Mouse (Mus musculus) stomach, postnatal 0 days (tissue): ENCODE measurements at regions not wholly inside any gene's neighbourhood (a gene's known extent, or its start where the extent isn't known, plus 50 kb on each side); places are given as distances from the start of the nearest gene placed in this dataset.
"Not testable (repeated sequence)": the region's sequence is repeated elsewhere in the genome, so short reads cannot be mapped to it uniquely, and the experiment has no call there.

Experiments
- ATAC-seq: fragments of 200-750 bp; cut with Nextera tagmentation; 2 replicates; pipeline ENCODE4 v1.8.0; 2017; ENCODE audit not compliant: low FRiP score, low TSS enrichment
- DNase-seq: peaks from one replicate; pipeline ENCODE4 v3.0.0-alpha.2; 2016; ENCODE audit warnings: low spot score
- H3K27ac ChIP-seq: fragments of 300-500 bp; sonication (generic); replicated peaks from 2 replicates; pipeline ENCODE4 v1.5.1; 2014; ENCODE audit warnings: mild to moderate bottlenecking, control low read depth
- H3K27me3 ChIP-seq: fragments of 300-500 bp; sonication (generic); 2 replicates; pipeline ENCODE4 v1.6.1; 2014; ENCODE audit warnings: low read length; ENCODE audit not compliant: control insufficient read depth, insufficient read depth
- H3K36me3 ChIP-seq: fragments of 300-500 bp; sonication (generic); 2 replicates; pipeline ENCODE4 v1.6.1; 2014; ENCODE audit warnings: low read length, mixed read lengths; ENCODE audit not compliant: control insufficient read depth, insufficient read depth
- H3K4me1 ChIP-seq: fragments of 300-500 bp; sonication (generic); replicated peaks from 2 replicates; pipeline ENCODE4 v1.6.1; 2014; ENCODE audit warnings: antibody characterized with exemption; ENCODE audit not compliant: control insufficient read depth, insufficient read depth
- H3K4me2 ChIP-seq: fragments of 300-500 bp; sonication (generic); replicated peaks from 2 replicates; pipeline ENCODE4 v1.6.1; 2014; ENCODE audit warnings: low read depth, mild to moderate bottlenecking, control low read depth, moderate library complexity
- H3K4me3 ChIP-seq: fragments of 300-500 bp; sonication (generic); 2 replicates; pipeline ENCODE4 v1.5.1; 2014; ENCODE audit warnings: low read depth, low read length, control low read depth
- H3K9ac ChIP-seq: fragments of 300-500 bp; sonication (generic); 2 replicates; pipeline ENCODE4 v1.6.1; 2014; ENCODE audit warnings: mild to moderate bottlenecking, low read length, control low read depth, mixed read lengths
- H3K9me3 ChIP-seq: fragments of 300-500 bp; sonication (generic); 2 replicates; pipeline ENCODE4 v1.6.1; 2016; ENCODE audit warnings: low read length; ENCODE audit not compliant: control insufficient read depth
- WGBS: fragments of 180-500 bp; shearing (Covaris S2); extraction: QIAGEN DNeasy Blood & Tissue Kit; methylation state at CpG from one replicate; pipeline ENCODE4 v1.1.7; 2014; 5-methylcytosine and 5-hydroxymethylcytosine counted together

DNA sequence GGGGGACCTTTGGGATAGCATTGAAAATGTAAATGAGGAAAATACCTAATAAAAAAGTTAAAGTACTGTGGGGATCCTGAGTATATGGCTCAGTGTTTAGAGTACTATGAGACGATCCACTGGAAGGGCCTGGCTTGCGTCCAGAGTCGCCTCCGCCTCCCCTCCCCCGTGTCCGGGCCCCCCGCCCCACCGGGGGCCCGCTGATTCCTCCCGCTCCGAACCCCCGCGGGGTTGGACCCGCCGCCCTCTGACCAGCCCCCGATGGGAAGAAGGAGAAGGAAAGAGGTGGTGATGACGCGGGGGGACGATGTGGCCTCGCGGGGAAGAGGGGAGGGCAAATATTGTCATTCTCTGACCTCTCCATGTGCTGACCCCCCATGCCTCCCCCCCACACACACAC, 500.8 kb upstream of the Gm12887 start:
- no CpG with 5 or more reads among the region's 21 CpGs for WGBS
- not testable (repeated sequence) for H3K27ac ChIP-seq, H3K4me1 ChIP-seq, DNase-seq, H3K36me3 ChIP-seq, H3K4me2 ChIP-seq, H3K27me3 ChIP-seq, H3K4me3 ChIP-seq, H3K9ac ChIP-seq, H3K9me3 ChIP-seq
- peak; percentile 97 for ATAC-seq
